Mouse (Mus musculus) left cerebral cortex, postnatal 10 days (tissue): Measurements from ENCODE around the gene Pctp. TPM values are rescaled to one million over a fixed set of nuclear protein-coding genes. Genes with fewer than 3 reads are reported as not detected.

Source experiments
- DNase-seq, 2 experiments: peaks; one replicate each; pipeline ENCODE4 v3.0.0; 2021 to 2022; ENCODE audit warnings: low spot score in 2 of 2, mixed read lengths in 1 of 2; ENCODE audit errors: extremely low spot score in 1 of 2
- intact Hi-C: fragments of 180-260 bp; cut with DNase I; formaldehyde crosslinking; loops from one replicate; pipeline ENCODE4 v1.15.1; 2025
- total RNA-seq, 2 experiments: library from RNA; stranded (reverse); gene quantifications; 2 replicates each; pipeline ENCODE4 v1.2.3; 2021

Pctp gene
- total RNA-seq, 2 experiments from 2014 or later = 0.75 TPM

GRCm38 (mm10) chr11:90019161-90019560, 16.5 kb upstream of the Pctp start:
- intact Hi-C loops = no loop called here
- DNase-seq = peak in 1 of 2 experiments; percentile 36

- intact Hi-C loops = no loop called here
These were observed 12.6 kb upstream of the Pctp start for GRCm38 (mm10) chr11:90015281-90015680.

GRCm38 (mm10) chr11:90013657-90014056, 11.0 kb upstream of the Pctp start:
- intact Hi-C loops = no loop called here
- no peak for DNase-seq

More at GRCm38 (mm10) chr11:90015281-90015680, 12.6 kb upstream of the Pctp start:
- no peak for DNase-seq

- DNase-seq = no peak
- intact Hi-C loops = no loop called here
These were observed 5.3 kb upstream of the Pctp start for GRCm38 (mm10) chr11:90007791-90008531.

- DNase-seq = no peak
- intact Hi-C loops = no loop called here
These were observed 3.4 kb upstream of the Pctp start for GRCm38 (mm10) chr11:90006111-90006510.

GRCm38 (mm10) chr11:90003386-90003785, 692 bp upstream of the Pctp start:
- DNase-seq = no peak
- intact Hi-C loops = no loop called here

GRCm38 (mm10) chr11:90002987-90003348, 274 bp upstream of the Pctp start:
- intact Hi-C loops = no loop called here
- no peak for DNase-seq

- DNase-seq = no peak
- intact Hi-C loops = no loop called here
These were observed 1.1 kb downstream of the Pctp start for GRCm38 (mm10) chr11:90001396-90002230.

GRCm38 (mm10) chr11:90000666-90001065, 2.0 kb downstream of the Pctp start:
- intact Hi-C loops = no loop called here
- no peak for DNase-seq

- intact Hi-C loops = loop anchor here (10.0 kb wide), 1 partner anchor 626 kb away; no protein-coding TSS in a partner anchor
These were observed 3.5 kb downstream of the Pctp start for GRCm38 (mm10) chr11:89998996-89999770.

GRCm38 (mm10) chr11:89996856-89997255, 5.8 kb downstream of the Pctp start:
- intact Hi-C loops = loop anchor here (10.0 kb wide), 1 partner anchor 628 kb away; no protein-coding TSS in a partner anchor
- no peak for DNase-seq

More at GRCm38 (mm10) chr11:89998996-89999770, 3.5 kb downstream of the Pctp start:
- DNase-seq = no peak

GRCm38 (mm10) chr11:89996406-89996805, 6.3 kb downstream of the Pctp start:
- no peak for DNase-seq

GRCm38 (mm10) chr11:89995596-89995995, 7.1 kb downstream of the Pctp start:
- intact Hi-C loops = loop anchor here (10.0 kb wide), 1 partner anchor 629 kb away; no protein-coding TSS in a partner anchor
- no peak for DNase-seq

More at GRCm38 (mm10) chr11:89996406-89996805, 6.3 kb downstream of the Pctp start:
- intact Hi-C loops = loop anchor here (10.0 kb wide), 1 partner anchor 628 kb away; no protein-coding TSS in a partner anchor

GRCm38 (mm10) chr11:89994706-89995105, 8.0 kb downstream of the Pctp start:
- intact Hi-C loops = loop anchor here (10.0 kb wide), 1 partner anchor 630 kb away; no protein-coding TSS in a partner anchor
- no peak for DNase-seq

GRCm38 (mm10) chr11:89991661-89992060, 11.0 kb downstream of the Pctp start:
- intact Hi-C loops = loop anchor here (10.0 kb wide), 1 partner anchor 633 kb away; no protein-coding TSS in a partner anchor
- no peak for DNase-seq

GRCm38 (mm10) chr11:89988936-89989589, 13.6 kb downstream of the Pctp start:
- DNase-seq = peak; percentile 48 to 81
- intact Hi-C loops = loop anchor here (2.0 kb wide), 1 partner anchor 182 kb away; no protein-coding TSS in a partner anchor

- no peak for DNase-seq
- intact Hi-C loops = no loop called here
These were observed 16.2 kb downstream of the Pctp start for GRCm38 (mm10) chr11:89986516-89986915.
